ENCODE assay signal across 36 mouse cellular contexts in genomic region chr14:103085840-103086533, GRCm38 (mm10). TPM values are rescaled to one million over a fixed set of nuclear protein-coding genes. Genes with fewer than 3 reads are reported as not detected.
DNase-seq lines count a peak whose midpoint lies in the region; ATAC-seq and TF ChIP-seq lines count a peak whose summit lies in the region.
"Had no signal": no experiment of that assay in that cellular context is flagged by ENCODE, and none has a peak within 500 bp of the region (broad histone marks: within the 10 kb centered on the region; RNA-seq: fewer than 3 reads in every experiment).

No protein-coding gene starts in this region.

- peaks cover 58% of the 10 kb centered on the region for H3K36me3 ChIP-seq in heart, embryonic 12.5 days
- H3K36me3 ChIP-seq in heart, embryonic 11.5 days (ENCODE audit: control insufficient read depth, insufficient read depth, low read length), result peaks cover 19% of the 10 kb centered on the region
- peaks cover 22% of the 10 kb centered on the region; the same call in 1 of the 2 replicates for H3K36me3 ChIP-seq in lung, postnatal 0 days (ENCODE audit: insufficient read depth, low read length)
- peaks cover 70% of the 10 kb centered on the region for H3K36me3 ChIP-seq in liver, embryonic 15.5 days (replicated peaks)
- H3K36me3 ChIP-seq in kidney, adult 2 months (ENCODE audit: control insufficient read depth, insufficient read depth, low read length), result peaks cover 8% of the 10 kb centered on the region

- H3K27me3 ChIP-seq in heart, embryonic 12.5 days (replicated peaks), result no peaks in the 10 kb centered on the region
- H3K27me3 ChIP-seq in heart, embryonic 11.5 days (ENCODE audit: control insufficient read depth, insufficient read depth, low read length), result no peaks in the 10 kb centered on the region
- no peaks in the 10 kb centered on the region for H3K27me3 ChIP-seq in lung, postnatal 0 days (replicated peaks; ENCODE audit: insufficient read depth, low read length)
- no peaks in the 10 kb centered on the region for H3K27me3 ChIP-seq in liver, embryonic 15.5 days
- H3K27me3 ChIP-seq in kidney, adult 2 months (replicated peaks; ENCODE audit: control insufficient read depth, insufficient read depth, low read length), result no peaks in the 10 kb centered on the region
- H3K27me3 ChIP-seq: forebrain, embryonic 13.5 days; heart, embryonic 15.5 days; hindbrain, embryonic 12.5 days; intestine, embryonic 15.5 days; limb, embryonic 12.5 days; midbrain, embryonic 15.5 days; stomach, embryonic 15.5 days had no signal

- H3K4me1 ChIP-seq in heart, embryonic 12.5 days (replicated peaks), result peaks cover 5% of the 10 kb centered on the region; the same call in 1 of the 2 replicates
- H3K4me1 ChIP-seq in heart, embryonic 11.5 days (ENCODE audit: control insufficient read depth, insufficient read depth, low read length), result no peaks in the 10 kb centered on the region
- H3K4me1 ChIP-seq in lung, postnatal 0 days (ENCODE audit: insufficient read depth, low read depth, low read length), result 0 out of 2 replicates have a peak, but pooled peaks cover 3% of the 10 kb centered on the region
- peaks cover 15% of the 10 kb centered on the region for H3K4me1 ChIP-seq in lung, adult 2 months (ENCODE audit: control insufficient read depth, insufficient read depth, low read length)
- peaks cover 46% of the 10 kb centered on the region for H3K4me1 ChIP-seq in liver, embryonic 15.5 days (replicated peaks)
- H3K4me1 ChIP-seq in kidney, adult 2 months (ENCODE audit: control insufficient read depth, insufficient read depth, low read length), result no peaks in the 10 kb centered on the region
- H3K4me1 ChIP-seq: forebrain, embryonic 13.5 days; hindbrain, embryonic 12.5 days; limb, embryonic 12.5 days; midbrain, embryonic 10.5 days; midbrain, embryonic 15.5 days; stomach, embryonic 15.5 days had no signal

- intact Hi-C loops in gastrocnemius, adult 2 months (cut with DNase I), result loop anchor here (2.0 kb wide), 1 partner anchor 15 kb away; the partner anchor contains the start of gene Cln5

- TF ChIP-seq EP300 in lung, postnatal 0 days (IDR thresholded peaks at IDR 0.05), result peak; percentile 71

- TF ChIP-seq CTCF in lung, postnatal 0 days (IDR thresholded peaks at IDR 0.05), result no peak
- TF ChIP-seq CTCF in lung, adult 2 months (IDR thresholded peaks at IDR 0.05; ENCODE audit: insufficient read depth, low read length), result no peak
- no peak for TF ChIP-seq CTCF in gastrocnemius, adult 2 months (IDR thresholded peaks at IDR 0.05)
- no peak for TF ChIP-seq CTCF in kidney, adult 2 months (conservative IDR thresholded peaks at IDR 0.05; ENCODE audit: insufficient read depth, insufficient read length, low read depth, low read length)

- no peak for ATAC-seq in heart, embryonic 12.5 days (ENCODE audit: insufficient number of reproducible peaks, low FRiP score)
- ATAC-seq in heart, embryonic 11.5 days (replicated peaks; ENCODE audit: insufficient number of reproducible peaks, low FRiP score, low TSS enrichment), result no peak
- no peak for ATAC-seq in lung, postnatal 0 days
- ATAC-seq in liver, embryonic 15.5 days (ENCODE audit: insufficient read depth), result peak; percentile 45
- ATAC-seq: forebrain, embryonic 13.5 days; hindbrain, postnatal 0 days; midbrain, embryonic 15.5 days had no signal

- no peak overlapping the region for H3K4me3 ChIP-seq in heart, embryonic 12.5 days
- no peak overlapping the region for H3K4me3 ChIP-seq in heart, embryonic 11.5 days (ENCODE audit: low read depth, low read length)
- no peak overlapping the region for H3K4me3 ChIP-seq in lung, postnatal 0 days (ENCODE audit: low read depth, low read length)
- H3K4me3 ChIP-seq in lung, adult 2 months (replicated peaks; ENCODE audit: extremely low read depth, low read depth, low read length), result no peak overlapping the region
- H3K4me3 ChIP-seq in liver, embryonic 15.5 days (replicated peaks), result no peak overlapping the region
- H3K4me3 ChIP-seq in gastrocnemius, adult 2 months, result no peak overlapping the region
- H3K4me3 ChIP-seq in kidney, adult 2 months (ENCODE audit: insufficient read depth, low read depth, low read length), result no peak overlapping the region
- H3K4me3 ChIP-seq: forebrain, embryonic 13.5 days; heart, embryonic 15.5 days; hindbrain, embryonic 12.5 days; intestine, embryonic 15.5 days; layer of hippocampus, adult 2 months; left cerebral cortex, adult 2 months; limb, embryonic 12.5 days; midbrain, embryonic 10.5 days; midbrain, embryonic 15.5 days; stomach, embryonic 15.5 days had no signal

- WGBS in heart, embryonic 12.5 days, result 84% methylated on average over 1 of the region's 1 CpGs
- WGBS in heart, embryonic 11.5 days (ENCODE audit: insufficient replicate concordance), result 80% methylated on average over 1 of the region's 1 CpGs
- WGBS in lung, postnatal 0 days, result 36% methylated on average over 1 of the region's 1 CpGs
- whole genome bisulfite sequencing in lung, adult 2 months, result 48% methylated on average over 1 of the region's 1 CpGs
- WGBS in liver, embryonic 15.5 days (ENCODE audit: insufficient replicate concordance), result 51% methylated on average over 1 of the region's 1 CpGs
- WGBS in kidney, adult 2 months, result 67% methylated on average over 1 of the region's 1 CpGs

- no peak overlapping the region for H3K4me2 ChIP-seq in heart, embryonic 12.5 days
- H3K4me2 ChIP-seq in heart, embryonic 11.5 days, result no peak overlapping the region
- H3K4me2 ChIP-seq in lung, postnatal 0 days (replicated peaks; ENCODE audit: low read depth, low read length), result no peak overlapping the region
- H3K4me2 ChIP-seq in liver, embryonic 15.5 days, result peak overlapping the region; percentile 59
- H3K4me2 ChIP-seq: forebrain, embryonic 13.5 days; heart, embryonic 15.5 days; hindbrain, embryonic 12.5 days; intestine, embryonic 15.5 days; limb, embryonic 12.5 days; midbrain, embryonic 15.5 days; stomach, embryonic 15.5 days had no signal

- no peaks in the 10 kb centered on the region for H3K9me3 ChIP-seq in heart, embryonic 12.5 days (replicated peaks)
- no peaks in the 10 kb centered on the region for H3K9me3 ChIP-seq in heart, embryonic 11.5 days (replicated peaks; ENCODE audit: control insufficient read depth, low read length)
- H3K9me3 ChIP-seq in lung, postnatal 0 days (ENCODE audit: low read length), result no peaks in the 10 kb centered on the region
- H3K9me3 ChIP-seq in liver, embryonic 15.5 days (replicated peaks), result no peaks in the 10 kb centered on the region
- H3K9me3 ChIP-seq: forebrain, embryonic 13.5 days; heart, embryonic 15.5 days; hindbrain, embryonic 12.5 days; intestine, embryonic 15.5 days; limb, embryonic 12.5 days; midbrain, embryonic 10.5 days; midbrain, embryonic 15.5 days; stomach, embryonic 15.5 days had no signal

- peak overlapping the region; percentile 34; the same call in 1 of the 2 replicates for H3K27ac ChIP-seq in heart, embryonic 12.5 days (ENCODE audit: poor library complexity, severe bottlenecking)
- no peak overlapping the region for H3K27ac ChIP-seq in heart, embryonic 11.5 days (ENCODE audit: low read depth, low read length)
- H3K27ac ChIP-seq in lung, postnatal 0 days (ENCODE audit: low read length), result no peak overlapping the region
- H3K27ac ChIP-seq in liver, embryonic 15.5 days (replicated peaks), result peak overlapping the region; percentile 97
- H3K27ac ChIP-seq in gastrocnemius, adult 2 months, result no peak overlapping the region
- H3K27ac ChIP-seq in kidney, adult 2 months (ENCODE audit: insufficient read depth, low read depth, low read length), result no peak overlapping the region
- H3K27ac ChIP-seq: forebrain, embryonic 13.5 days; heart, embryonic 15.5 days; hindbrain, embryonic 12.5 days; hindbrain, postnatal 0 days; intestine, embryonic 15.5 days; layer of hippocampus, adult 2 months; left cerebral cortex, adult 2 months; limb, embryonic 12.5 days; macrophage; midbrain, embryonic 10.5 days; midbrain, embryonic 15.5 days; stomach, embryonic 15.5 days had no signal

- DNase-seq in lung, postnatal 0 days (ENCODE audit: low spot score), result peak; percentile 36
- no peak for DNase-seq in lung, adult 2 months
- DNase-seq in layer of hippocampus, adult 11-12 months (ENCODE audit: low spot score), result no peak
- DNase-seq in gastrocnemius, adult 2 months, result no peak
- no peak for DNase-seq in kidney, adult 2 months
- DNase-seq: adrenal gland, postnatal 25 days; cerebellum, adult 11-12 months; cerebellum, postnatal 10 days; gastrocnemius, postnatal 36 days; heart, adult 18-20 months; kidney, postnatal 14 days; lung, adult 18-20 months; right cerebral cortex, postnatal 25 days; thymus, postnatal 14 days had no signal

- H3K9ac ChIP-seq in heart, embryonic 12.5 days, result no peak overlapping the region
- H3K9ac ChIP-seq in heart, embryonic 11.5 days (ENCODE audit: low read depth, low read length), result no peak overlapping the region
- H3K9ac ChIP-seq in lung, postnatal 0 days (replicated peaks; ENCODE audit: low read depth), result no peak overlapping the region
- H3K9ac ChIP-seq in liver, embryonic 15.5 days, result no peak overlapping the region
- H3K9ac ChIP-seq: forebrain, embryonic 13.5 days; heart, embryonic 15.5 days; hindbrain, embryonic 12.5 days; intestine, embryonic 15.5 days; limb, embryonic 12.5 days; midbrain, embryonic 15.5 days; stomach, embryonic 15.5 days had no signal

- TF ChIP-seq POLR2A in lung, adult 2 months (IDR thresholded peaks at IDR 0.05; ENCODE audit: borderline replicate concordance, extremely low read depth, low read depth, low read length), result no peak
- TF ChIP-seq POLR2A in kidney, adult 2 months (IDR thresholded peaks at IDR 0.05; ENCODE audit: low read depth, low read length), result no peak

RNA-seq across cellular contexts. Expression of gene Fbxl3, which starts 13.4 kb away (rescaled TPM):
- polyA plus RNA-seq in heart, embryonic 12.5 days (2016; fragmentation: Nextera tagmentation; extraction: Ambion mirVana), result 26.5 and 28.3 TPM in 2 replicates
- polyA plus RNA-seq in heart, embryonic 11.5 days (2014; fragmentation: Nextera tagmentation; extraction: Ambion mirVana), result 23.0 and 27.2 TPM in 2 replicates
- polyA plus RNA-seq in lung, postnatal 0 days (2015; fragmentation: Nextera tagmentation; extraction: Ambion mirVana), result 31.6 and 35.4 TPM in 2 replicates
- 82.7 and 123 TPM in 2 replicates for polyA plus RNA-seq in lung, adult 2 months (2012; rRNA removed)
- 12.7 and 13.7 TPM in 2 replicates for polyA plus RNA-seq in liver, embryonic 15.5 days (2015; fragmentation: Nextera tagmentation; extraction: Ambion mirVana)
- total RNA-seq in gastrocnemius, adult 2 months (2021), result 10 to 100 TPM; 54.1 to 54.3 TPM
- 83.0 and 90.5 TPM in 2 replicates for polyA plus RNA-seq in kidney, adult 2 months (2012; rRNA removed)

RNA-seq across cellular contexts. Expression of gene Cln5, which starts 16.0 kb away (rescaled TPM):
- 31.0 TPM in 2 replicates for polyA plus RNA-seq in heart, embryonic 12.5 days (2016; fragmentation: Nextera tagmentation; extraction: Ambion mirVana)
- 31.4 and 32.2 TPM in 2 replicates for polyA plus RNA-seq in heart, embryonic 11.5 days (2014; fragmentation: Nextera tagmentation; extraction: Ambion mirVana)
- polyA plus RNA-seq in lung, postnatal 0 days (2015; fragmentation: Nextera tagmentation; extraction: Ambion mirVana), result 37.7 and 41.9 TPM in 2 replicates
- polyA plus RNA-seq in lung, adult 2 months (2012; rRNA removed), result 26.1 and 26.9 TPM in 2 replicates
- polyA plus RNA-seq in liver, embryonic 15.5 days (2015; fragmentation: Nextera tagmentation; extraction: Ambion mirVana), result 18.0 and 18.1 TPM in 2 replicates
- 10 to 100 TPM; 12.6 to 14.4 TPM for total RNA-seq in gastrocnemius, adult 2 months (2021)
- 24.9 and 26.5 TPM in 2 replicates for polyA plus RNA-seq in kidney, adult 2 months (2012; rRNA removed)

RNA-seq across cellular contexts. Expression of gene Acod1, which starts 39.2 kb away (rescaled TPM):
- not detected in 2 replicates for polyA plus RNA-seq in heart, embryonic 12.5 days (2016; fragmentation: Nextera tagmentation; extraction: Ambion mirVana)
- polyA plus RNA-seq in heart, embryonic 11.5 days (2014; fragmentation: Nextera tagmentation; extraction: Ambion mirVana), result not detected in 2 replicates
- 0.11 and 0.43 TPM in 2 replicates for polyA plus RNA-seq in lung, postnatal 0 days (2015; fragmentation: Nextera tagmentation; extraction: Ambion mirVana)
- polyA plus RNA-seq in lung, adult 2 months (2012; rRNA removed), result 0.03 and 0.15 TPM in 2 replicates
- polyA plus RNA-seq in liver, embryonic 15.5 days (2015; fragmentation: Nextera tagmentation; extraction: Ambion mirVana), result 0.03 and 0.06 TPM in 2 replicates
- total RNA-seq in gastrocnemius, adult 2 months (2021), result not detected
- 0.04 TPM in 1 of 2 replicates, not detected in the other for polyA plus RNA-seq in kidney, adult 2 months (2012; rRNA removed)
- total RNA-seq: adrenal gland, adult 18-20 months; adrenal gland, postnatal 25 days; gastrocnemius, adult 18-20 months; gastrocnemius, postnatal 36 days; heart, adult 18-20 months; heart, postnatal 25 days; hindbrain, postnatal 0 days; layer of hippocampus, adult 2 months; layer of hippocampus, postnatal 14 days; left cerebral cortex, adult 2 months; left cerebral cortex, postnatal 25 days had no signal
- polyA plus RNA-seq: forebrain, embryonic 13.5 days; heart, embryonic 15.5 days; hindbrain, embryonic 12.5 days; hindbrain, postnatal 0 days; kidney, embryonic 14.5 days; limb, embryonic 12.5 days; midbrain, embryonic 10.5 days; midbrain, embryonic 15.5 days; neural tube, embryonic 11.5 days had no signal

Comparison
In these comparisons a context has a peak if more than half of its experiments do, and no peak if none do; other contexts are left out.
1. H3K27ac ChIP-seq: peak in heart, embryonic 12.5 days (single experiment) and liver, embryonic 15.5 days (single experiment); none in heart, embryonic 11.5 days (single experiment), lung, postnatal 0 days (single experiment), gastrocnemius, adult 2 months (single experiment) and kidney, adult 2 months (single experiment).